Mouse (Mus musculus) brain, embryonic 14.5 days (tissue): ENCODE data around the gene Mau2. TPM values are rescaled to one million over a fixed set of nuclear protein-coding genes. Genes with fewer than 3 reads are reported as not detected.

ENCODE experiments used
- DNase-seq: peaks from one replicate; pipeline ENCODE4 v3.0.0-alpha.2; 2011; ENCODE audit warnings: low read depth
- CTCF ChIP-seq: fragments of 200-500 bp; IDR thresholded peaks from 2 replicates; pipeline ENCODE4 v1.5.1; 2012; ENCODE audit warnings: inconsistent platforms, mild to moderate bottlenecking, moderate library complexity, borderline replicate concordance; ENCODE audit not compliant: insufficient read depth, insufficient read length; ENCODE audit errors: extremely low read depth
- POLR2A ChIP-seq: fragments of 200-500 bp; IDR thresholded peaks from 2 replicates; pipeline ENCODE4 v1.6.1; 2012; ENCODE audit warnings: mild to moderate bottlenecking, inconsistent platforms, borderline replicate concordance; ENCODE audit not compliant: poor library complexity, insufficient read depth, insufficient read length, severe bottlenecking; ENCODE audit errors: extremely low read depth
- polyA plus RNA-seq: library from polyadenylated mRNA; depleted of rRNA; stranded (reverse); fragments of >200 nt; gene quantifications from 2 replicates; pipeline ENCODE4 v1.2.3, GENCODE M21; 2012; rRNA removed

Gene Mau2
- 120 and 138 TPM in 2 replicates for polyA plus RNA-seq

DNA sequence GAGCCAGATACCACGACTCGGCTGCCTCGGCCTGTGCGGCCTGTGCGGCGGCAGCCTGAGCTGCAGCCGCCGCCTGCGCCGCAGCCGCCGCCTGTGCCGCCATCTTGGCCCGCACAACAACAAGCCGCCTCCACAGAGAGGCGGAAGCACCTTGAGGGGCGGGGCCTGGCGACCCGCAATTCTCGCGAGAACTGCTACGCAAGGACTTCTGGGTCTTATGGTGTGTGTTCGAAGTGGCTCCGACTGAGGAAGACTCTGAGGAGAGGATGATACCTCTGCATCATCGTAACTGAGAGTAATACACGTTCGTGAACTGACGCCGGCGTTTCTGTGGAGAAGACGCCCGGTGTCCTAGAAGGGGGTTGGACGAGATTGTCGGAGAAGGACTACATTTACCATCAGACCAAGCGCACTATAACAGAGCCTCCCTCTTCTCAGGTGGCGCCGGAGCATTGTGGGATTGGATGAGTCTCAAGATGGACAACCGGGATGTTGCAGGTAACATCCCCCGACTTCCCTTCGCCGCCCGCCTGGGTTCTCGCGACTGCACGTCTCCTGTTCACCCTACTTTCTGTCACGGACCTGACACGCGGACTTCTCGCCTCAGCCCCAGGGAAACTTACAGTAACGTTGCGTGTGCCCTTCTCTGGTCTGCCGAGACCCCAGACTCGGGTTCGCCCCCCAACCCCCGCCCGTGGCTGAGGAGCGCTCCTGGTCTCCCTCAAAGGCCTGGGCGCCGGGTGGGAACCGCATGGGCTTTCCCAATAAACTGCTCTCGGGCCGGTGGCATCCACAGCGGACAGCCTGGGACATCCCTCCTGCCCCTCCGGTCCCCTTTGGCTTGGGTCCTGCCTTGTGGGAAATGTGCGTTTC is at the start of gene Mau2, which contains the start of gene Sugp1:
Gene Mau2 (minus strand): TSS at position 152 of the 873 bp plus-strand sequence.
Gene Sugp1 (plus strand): TSS at position 231 of the 873 bp plus-strand sequence.
- DNase-seq = peak; percentile 99
- TF ChIP-seq POLR2A (peak; percentile 98), CTCF (no peak)

GRCm38 (mm10) chr8:70089296-70089960 is 46.9 kb upstream of the Mau2 start:
- peak; percentile 68 for DNase-seq
- TF ChIP-seq CTCF (no peak), POLR2A (no peak)

- TF ChIP-seq CTCF = peak; percentile 78
- no peak for TF ChIP-seq POLR2A
- peak; percentile 82 for DNase-seq
Measured at GRCm38 (mm10) chr8:70087836-70088650, 45.5 kb upstream of the Mau2 start.

DNA sequence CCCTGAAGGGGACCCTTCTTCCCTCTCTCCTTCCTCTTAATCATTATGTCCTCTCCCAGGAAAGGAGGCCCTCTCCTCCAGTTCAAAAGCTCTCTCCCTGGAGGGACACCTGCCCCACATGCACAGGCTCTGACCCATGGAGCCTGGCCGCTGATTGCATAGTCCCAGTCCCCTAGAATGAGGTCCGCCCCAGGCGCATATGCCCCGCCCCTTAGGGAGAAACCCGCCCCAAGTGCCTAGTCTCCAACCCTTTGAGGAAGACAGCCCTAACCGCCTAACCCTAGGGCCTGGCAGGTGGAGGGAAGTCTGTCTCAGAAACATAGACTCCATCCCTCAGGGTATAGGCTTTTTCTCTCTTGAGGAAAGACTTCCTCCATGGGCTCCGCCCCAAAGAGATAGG is 44.7 kb upstream of the Mau2 start:
- TF ChIP-seq POLR2A = no peak
- TF ChIP-seq CTCF = no peak
- DNase-seq = no peak

DNA sequence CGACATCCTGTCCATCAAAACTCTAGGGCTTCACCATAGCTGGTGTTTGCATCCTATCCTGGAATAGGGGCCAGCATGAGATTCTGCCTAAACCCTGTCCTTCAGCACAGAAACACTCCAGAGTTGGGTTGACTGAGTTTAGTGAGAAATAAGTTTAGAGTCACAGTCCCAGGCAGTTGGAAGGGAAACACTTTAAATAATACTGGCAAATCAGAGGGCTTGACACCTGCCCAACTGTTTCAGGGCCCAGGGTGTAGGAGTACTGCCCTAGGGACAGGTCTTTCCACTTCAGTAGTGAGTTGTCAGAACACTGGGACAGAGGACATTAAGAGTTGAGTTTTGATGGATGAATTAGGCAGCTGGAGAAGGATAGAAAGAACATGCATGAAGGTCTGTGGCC is 43.6 kb upstream of the Mau2 start:
- DNase-seq = no peak
- TF ChIP-seq POLR2A = no peak
- no peak for TF ChIP-seq CTCF

DNA sequence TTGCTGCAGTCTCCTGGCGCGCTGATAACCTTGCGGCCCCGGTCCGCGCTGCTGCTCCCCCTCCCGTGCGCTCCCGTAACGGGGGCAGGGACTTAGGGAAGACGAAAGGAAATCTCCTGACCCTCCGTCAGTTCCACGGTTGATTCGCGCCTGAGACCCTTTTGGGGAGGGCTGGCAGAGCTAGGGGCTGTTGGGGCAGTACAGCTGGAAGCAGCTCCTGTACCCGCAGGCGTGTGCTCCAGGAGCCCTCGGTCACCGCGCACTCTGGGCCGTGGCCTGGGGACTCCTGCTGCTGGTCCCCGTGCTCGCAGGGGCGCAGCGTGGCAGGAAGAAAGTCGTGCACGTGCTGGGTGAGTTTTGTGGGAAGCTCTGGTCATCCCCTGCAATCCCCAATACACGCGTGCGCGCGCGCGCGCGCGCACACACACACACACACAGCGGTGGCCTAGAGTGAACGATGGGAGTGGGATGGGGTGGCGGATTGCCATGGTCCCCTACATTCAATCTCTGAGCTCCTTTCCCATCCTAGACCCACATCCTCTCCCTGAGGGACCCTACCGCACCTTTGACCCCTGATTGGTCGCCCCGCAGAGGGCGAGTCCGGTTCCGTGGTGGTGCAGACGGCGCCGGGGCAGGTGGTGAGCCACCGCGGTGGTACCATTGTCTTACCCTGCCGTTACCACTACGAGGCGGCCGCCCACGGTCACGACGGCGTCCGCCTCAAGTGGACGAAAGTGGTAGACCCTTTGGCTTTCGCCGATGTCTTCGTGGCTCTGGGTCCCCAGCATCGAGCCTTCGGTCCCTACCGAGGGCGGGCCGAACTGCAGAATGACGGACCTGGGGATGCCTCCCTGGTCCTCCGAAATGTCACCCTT is 41.9 kb upstream of the Mau2 start:
- no peak for TF ChIP-seq POLR2A
- peak; percentile 25; the same call in 1 of the 2 replicates for TF ChIP-seq CTCF
- peak; percentile 16 for DNase-seq

DNA sequence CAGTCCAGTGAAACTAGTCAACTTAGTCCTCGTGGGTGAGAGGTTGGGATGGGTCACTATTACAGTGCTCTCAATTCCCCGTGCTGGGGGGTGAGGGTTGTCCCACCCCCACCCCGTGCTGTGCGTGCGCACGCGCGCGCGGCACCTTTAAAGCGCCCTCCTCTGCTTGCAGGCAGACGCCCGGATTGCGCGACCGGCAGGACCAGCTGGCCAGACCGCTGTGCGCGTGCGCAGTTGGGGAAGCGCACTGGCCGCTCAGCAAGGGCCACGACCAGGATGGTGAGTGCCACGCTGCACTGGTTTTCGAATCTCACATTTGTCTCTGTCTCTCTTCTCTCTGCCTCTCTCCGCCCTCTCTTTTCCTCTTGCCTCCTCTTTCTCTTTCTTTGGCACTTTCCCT is 40.8 kb upstream of the Mau2 start, which contains the start of gene Hapln4:
Gene Hapln4 (plus strand): TSS at position 173 of the 400 bp plus-strand sequence.
- DNase-seq = peak; percentile 61
- no peak for TF ChIP-seq POLR2A
- no peak for TF ChIP-seq CTCF

- no peak for DNase-seq
- TF ChIP-seq POLR2A = no peak
- no peak for TF ChIP-seq CTCF
Measured at GRCm38 (mm10) chr8:70081976-70082375, 39.4 kb upstream of the Mau2 start.

GRCm38 (mm10) chr8:70073682-70074081 is 31.1 kb upstream of the Mau2 start:
- TF ChIP-seq CTCF (no peak), POLR2A (no peak)
- DNase-seq = no peak

- DNase-seq = no peak
- TF ChIP-seq POLR2A = no peak
- TF ChIP-seq CTCF = no peak
Measured at GRCm38 (mm10) chr8:70073120-70073519, 30.6 kb upstream of the Mau2 start.

DNA sequence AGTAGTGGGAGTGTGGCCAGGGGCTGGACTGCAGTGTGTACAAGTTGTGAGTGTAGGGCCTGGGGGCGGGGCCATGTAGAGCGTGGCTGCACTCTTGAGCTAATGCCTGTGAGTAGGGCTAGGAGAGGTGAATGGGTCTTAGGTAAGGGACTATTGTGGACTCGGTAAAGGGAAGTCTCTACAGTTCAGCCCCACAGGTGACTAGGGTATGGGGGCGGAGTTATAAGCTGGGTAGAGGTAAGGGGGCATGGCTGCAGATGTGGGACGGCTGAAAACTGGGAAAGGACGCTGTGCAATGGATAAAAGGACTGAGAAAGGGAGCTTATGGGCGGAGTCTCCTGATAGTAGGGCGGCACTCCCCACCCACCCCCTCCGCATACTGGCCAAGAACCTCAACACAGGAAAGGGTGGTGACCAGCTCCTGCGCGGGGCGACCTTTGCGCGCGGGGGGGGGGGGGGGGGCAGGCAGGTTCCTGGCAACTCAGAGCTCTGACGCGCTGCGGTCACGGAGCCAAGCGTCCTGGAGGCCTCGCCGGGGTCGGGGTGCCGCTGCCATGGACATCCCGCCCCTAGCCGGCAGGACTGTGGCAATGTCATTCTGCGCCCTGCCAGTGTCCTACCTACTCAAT is 30.0 kb upstream of the Mau2 start, which contains the start of gene Tm6sf2:
Gene Tm6sf2 (plus strand): TSS at position 484 of the 629 bp plus-strand sequence.
- TF ChIP-seq CTCF = no peak
- TF ChIP-seq POLR2A = no peak
- DNase-seq = no peak
